Mouse (Mus musculus) stomach, postnatal 0 days (tissue): ENCODE data around the gene Arf3.
A peak's percentile ranks its signal among the peaks of the same experiment; 100 is the strongest.

Experiments
- CTCF ChIP-seq: IDR thresholded peaks from 2 replicates; pipeline ENCODE4 v1.5.1; 2016; ENCODE audit warnings: antibody characterized with exemption, low read depth, mild to moderate bottlenecking, moderate library complexity
- EP300 ChIP-seq: optimal IDR thresholded peaks from 2 replicates; pipeline ENCODE3; 2016; ENCODE audit warnings: antibody characterized with exemption

GRCm38 (mm10) chr15:98699190-98700105 lies 63.6 kb downstream of the Arf3 start:
- TF ChIP-seq CTCF (peak; percentile 98), EP300 (no peak)
